Comparison of ENCODE assay signal across 29 mouse cellular contexts in the genomic region with DNA sequence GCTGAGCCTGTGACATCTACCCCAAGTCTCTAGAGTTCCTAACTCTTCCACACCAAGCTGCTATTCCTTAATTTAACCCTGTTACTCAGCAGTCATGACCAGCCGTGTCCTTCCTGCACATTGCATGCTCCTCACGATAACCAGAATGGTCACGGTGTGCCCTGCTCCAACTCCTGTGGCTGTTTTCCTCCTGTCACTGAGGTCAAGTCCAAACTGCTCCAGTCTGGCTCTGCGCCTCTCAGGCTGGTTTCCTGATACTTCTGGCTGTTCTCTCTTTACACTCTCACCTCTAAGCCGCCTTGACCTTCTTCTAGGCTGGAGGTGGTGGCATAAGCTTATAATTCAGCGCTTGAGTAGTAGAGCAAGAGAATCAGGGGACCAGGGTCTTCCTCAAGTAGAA. TPM values are rescaled to one million over a fixed set of nuclear protein-coding genes. Genes with fewer than 3 reads are reported as not detected.
DNase-seq lines count a peak whose midpoint lies in the region; ATAC-seq lines count a peak whose summit lies in the region.
"Had no signal": no experiment of that assay in that cellular context is flagged by ENCODE, and none has a peak within 500 bp of the region (broad histone marks: within the 10 kb centered on the region; RNA-seq: fewer than 3 reads in every experiment).

No protein-coding gene starts in this region.

- H3K27ac ChIP-seq in heart, embryonic 12.5 days (ENCODE audit: poor library complexity, severe bottlenecking) = peak overlapping the region; percentile 42
- H3K27ac ChIP-seq: embryonic facial prominence, embryonic 12.5 days; forebrain, embryonic 12.5 days; heart, adult 2 months; hindbrain, postnatal 0 days; layer of hippocampus, adult 2 months; macrophage had no signal

- H3K4me1 ChIP-seq in heart, embryonic 12.5 days (replicated peaks) = peaks cover 32% of the 10 kb centered on the region

- no peak overlapping the region for H3K4me2 ChIP-seq in heart, embryonic 12.5 days
- H3K4me2 ChIP-seq: embryonic facial prominence, embryonic 12.5 days; forebrain, embryonic 12.5 days; midbrain, embryonic 11.5 days had no signal

- DNase-seq in heart, postnatal 14 days = no peak
- peak; percentile 65 for DNase-seq in kidney, adult 9 months
- no peak for DNase-seq in kidney, postnatal 14 days
- DNase-seq in kidney, postnatal 25 days = peak; percentile 45 to 78
- DNase-seq in testis, postnatal 14 days (ENCODE audit: low spot score) = no peak
- DNase-seq in right cerebral cortex, postnatal 14 days = no peak
- DNase-seq: adrenal gland, adult 2 months; B cell, adult 2 months; cerebellum, adult 11-12 months; cerebellum, postnatal 10 days; heart, adult 2 months; liver, postnatal 0 days; spleen, adult 18-20 months; thymus, postnatal 14 days had no signal

- H3K9me3 ChIP-seq in heart, embryonic 12.5 days (replicated peaks) = no peaks in the 10 kb centered on the region
- H3K9me3 ChIP-seq: embryonic facial prominence, embryonic 12.5 days; forebrain, embryonic 12.5 days; G1E had no signal

- H3K36me3 ChIP-seq in heart, embryonic 12.5 days = peaks cover 42% of the 10 kb centered on the region

- intact Hi-C loops in heart, postnatal 14 days (cut with DNase I) = no loop called here

- no peak for ATAC-seq in heart, embryonic 12.5 days (ENCODE audit: insufficient number of reproducible peaks, low FRiP score)
- ATAC-seq: hindbrain, postnatal 0 days; intestine, embryonic 16.5 days; liver, postnatal 0 days; lung, postnatal 0 days had no signal

- no peak overlapping the region for H3K4me3 ChIP-seq in heart, embryonic 12.5 days
- H3K4me3 ChIP-seq: embryonic facial prominence, embryonic 12.5 days; erythroblast, embryonic 14.5 days; forebrain, embryonic 12.5 days; heart, adult 2 months; layer of hippocampus, adult 2 months had no signal

- H3K9ac ChIP-seq in heart, embryonic 12.5 days = no peak overlapping the region
- H3K9ac ChIP-seq: embryonic facial prominence, embryonic 12.5 days; forebrain, embryonic 12.5 days; liver, postnatal 0 days had no signal

- H3K27me3 ChIP-seq in heart, embryonic 12.5 days (replicated peaks) = no peaks in the 10 kb centered on the region
- H3K27me3 ChIP-seq: CH12.LX; embryonic facial prominence, embryonic 12.5 days; forebrain, embryonic 12.5 days had no signal

- WGBS in heart, embryonic 12.5 days = 75% methylated on average over 6 of the region's 6 CpGs

RNA-seq across cellular contexts. Expression of gene Scamp2, which starts 7.8 kb away (rescaled TPM):
- polyA plus RNA-seq in heart, embryonic 12.5 days (2016; fragmentation: Nextera tagmentation; extraction: Ambion mirVana) = 52.5 and 55.6 TPM in 2 replicates
- total RNA-seq in heart, postnatal 14 days (2021) = 10 to 100 TPM; 28.0 to 32.7 TPM

RNA-seq across cellular contexts. Expression of gene Mpi, which starts 15.9 kb away (rescaled TPM):
- 75.6 and 82.6 TPM in 2 replicates for polyA plus RNA-seq in heart, embryonic 12.5 days (2016; fragmentation: Nextera tagmentation; extraction: Ambion mirVana)
- 100 to 1,000 TPM; 162 to 176 TPM for total RNA-seq in heart, postnatal 14 days (2021)

RNA-seq across cellular contexts. Expression of gene Ulk3, which starts 20.8 kb away (rescaled TPM):
- 18.1 and 19.5 TPM in 2 replicates for polyA plus RNA-seq in heart, embryonic 12.5 days (2016; fragmentation: Nextera tagmentation; extraction: Ambion mirVana)
- 1 to 10 TPM; 8.9 to 9.1 TPM for total RNA-seq in heart, postnatal 14 days (2021)

RNA-seq across cellular contexts. Expression of gene Fam219b, which starts 31.2 kb away (rescaled TPM):
- polyA plus RNA-seq in heart, embryonic 12.5 days (2016; fragmentation: Nextera tagmentation; extraction: Ambion mirVana) = 12.8 TPM in 2 replicates
- total RNA-seq in heart, postnatal 14 days (2021) = 1 to 10 TPM; 5.0 to 5.9 TPM

RNA-seq across cellular contexts. Expression of gene Cplx3, which starts 37.6 kb away (rescaled TPM):
- polyA plus RNA-seq in heart, embryonic 12.5 days (2016; fragmentation: Nextera tagmentation; extraction: Ambion mirVana) = not detected in 2 replicates
- not detected for total RNA-seq in heart, postnatal 14 days (2021)
- total RNA-seq: adrenal gland, adult 2 months; CH12.LX; heart, adult 2 months; liver, adult 2 months; midbrain, postnatal 0 days had no signal
- polyA plus RNA-seq: adrenal gland, adult 2 months; erythroblast, embryonic 14.5 days; G1E; heart, adult 2 months; intestine, embryonic 16.5 days; limb, embryonic 11.5 days; liver, adult 2 months; liver, postnatal 0 days; lung, postnatal 0 days; macrophage had no signal

Comparison
In these comparisons a context has a peak if more than half of its experiments do, and no peak if none do; other contexts are left out.
1. DNase-seq: peak in kidney, adult 9 months (single experiment) and kidney, postnatal 25 days (2 of 2); none in heart, postnatal 14 days (0 of 2), kidney, postnatal 14 days (single experiment), testis, postnatal 14 days (single experiment) and right cerebral cortex, postnatal 14 days (single experiment).